Mouse (Mus musculus): ENCODE measurements around the gene Tm9sf1. TPM values are rescaled to one million over a fixed set of nuclear protein-coding genes. Genes with fewer than 3 reads are reported as not detected.

Tm9sf1 gene
- total RNA-seq, 4 experiments from 2014 or later: 37.5 to 45.6 (median 38.9) TPM

- DNase-seq (ENCODE audit: low spot score in 2 of 2): no peak
Observed at GRCm38 (mm10) chr14:55634874-55635522, 8.6 kb downstream of the Tm9sf1 start.

- peak in 1 of 2 experiments; percentile 25 for DNase-seq (ENCODE audit: low spot score in 2 of 2)
Observed at GRCm38 (mm10) chr14:55629312-55629711, 14.3 kb downstream of the Tm9sf1 start.

- no peak for DNase-seq (ENCODE audit: low spot score in 2 of 2)
Observed at GRCm38 (mm10) chr14:55628077-55628827, 15.4 kb downstream of the Tm9sf1 start.

- DNase-seq (ENCODE audit: low spot score in 2 of 2): no peak
Observed at GRCm38 (mm10) chr14:55618486-55619195, 25.0 kb downstream of the Tm9sf1 start.

- no peak for DNase-seq (ENCODE audit: low spot score in 2 of 2)
Observed at GRCm38 (mm10) chr14:55617822-55618221, 25.8 kb downstream of the Tm9sf1 start, which contains the start of gene Rec8. Rec8 (plus strand) TSS chr14:55618037.

- DNase-seq (ENCODE audit: low spot score in 2 of 2): no peak
Observed at GRCm38 (mm10) chr14:55616844-55617243, 26.8 kb downstream of the Tm9sf1 start.

GRCm38 (mm10) chr14:55615876-55616275 is 27.7 kb downstream of the Tm9sf1 start:
- DNase-seq (ENCODE audit: low spot score in 2 of 2): no peak

GRCm38 (mm10) chr14:55614565-55615178 is 28.9 kb downstream of the Tm9sf1 start:
- no peak for DNase-seq (ENCODE audit: low spot score in 2 of 2)

GRCm38 (mm10) chr14:55613346-55613745 is 30.3 kb downstream of the Tm9sf1 start:
- no peak for DNase-seq (ENCODE audit: low spot score in 2 of 2)

GRCm38 (mm10) chr14:55608339-55608738 is 35.3 kb downstream of the Tm9sf1 start:
- no peak for DNase-seq (ENCODE audit: low spot score in 2 of 2)

- no peak for DNase-seq (ENCODE audit: low spot score in 2 of 2)
Observed at GRCm38 (mm10) chr14:55605743-55606459, 37.7 kb downstream of the Tm9sf1 start.

- DNase-seq (ENCODE audit: low spot score in 2 of 2): no peak
Observed at GRCm38 (mm10) chr14:55604823-55605222, 38.8 kb downstream of the Tm9sf1 start.

GRCm38 (mm10) chr14:55603633-55604576 is 39.7 kb downstream of the Tm9sf1 start:
- DNase-seq (ENCODE audit: low spot score in 2 of 2): peak; percentile 73 to 79

GRCm38 (mm10) chr14:55603271-55603632 is 40.4 kb downstream of the Tm9sf1 start, which contains the start of gene Irf9:
Irf9 (plus strand) TSS chr14:55603571.
- DNase-seq (ENCODE audit: low spot score in 2 of 2): no peak

- DNase-seq (ENCODE audit: low spot score in 2 of 2): no peak
Observed at GRCm38 (mm10) chr14:55598521-55599390, 44.9 kb downstream of the Tm9sf1 start.

GRCm38 (mm10) chr14:55596036-55596690 is 47.4 kb downstream of the Tm9sf1 start:
- no peak for DNase-seq (ENCODE audit: low spot score in 2 of 2)

GRCm38 (mm10) chr14:55592226-55592625 is 51.4 kb downstream of the Tm9sf1 start:
- DNase-seq (ENCODE audit: low spot score in 2 of 2): no peak

GRCm38 (mm10) chr14:55591331-55591891 is 52.2 kb downstream of the Tm9sf1 start, which contains the start of gene Rnf31:
Rnf31 (plus strand) TSS chr14:55591708.
- peak; percentile 77 to 94 for DNase-seq (ENCODE audit: low spot score in 2 of 2)

Data from left cerebral cortex, adult 8-10 months (tissue).